Mouse (Mus musculus): Measurements from ENCODE around the gene Exoc6.

GRCm38 (mm10) chr19:37585210-37585609 is 35.0 kb downstream of the Exoc6 start:
- TF ChIP-seq EP300 (IDR thresholded peaks at IDR 0.05; ENCODE audit: insufficient read depth, low read depth, low read length) (no peak), CTCF (IDR thresholded peaks at IDR 0.05; ENCODE audit: low read depth, low read length) (no peak)
